Mouse (Mus musculus) left cerebral cortex, adult 6 months (tissue): ENCODE data around the gene Olfr1263. TPM values are rescaled to one million over a fixed set of nuclear protein-coding genes. Genes with fewer than 3 reads are reported as not detected.

Experiments used
- long read RNA-seq, 2 experiments: library from polyadenylated mRNA; unstranded; transcript quantifications; one replicate each; pipeline ENCODE4 v2.0.0; 2019 to 2020
- polyA plus RNA-seq: library from polyadenylated mRNA; unstranded; fragments of <200 nt; fragmentation: Nextera tagmentation; gene quantifications from 2 replicates; pipeline ENCODE4 v1.2.3, GENCODE M21; 2021

The Olfr1263 gene
- not detected in 2 replicates for polyA plus RNA-seq
- long read RNA-seq, experiment 1 = 0 reads
- long read RNA-seq, experiment 2 = 0 reads

DNA sequence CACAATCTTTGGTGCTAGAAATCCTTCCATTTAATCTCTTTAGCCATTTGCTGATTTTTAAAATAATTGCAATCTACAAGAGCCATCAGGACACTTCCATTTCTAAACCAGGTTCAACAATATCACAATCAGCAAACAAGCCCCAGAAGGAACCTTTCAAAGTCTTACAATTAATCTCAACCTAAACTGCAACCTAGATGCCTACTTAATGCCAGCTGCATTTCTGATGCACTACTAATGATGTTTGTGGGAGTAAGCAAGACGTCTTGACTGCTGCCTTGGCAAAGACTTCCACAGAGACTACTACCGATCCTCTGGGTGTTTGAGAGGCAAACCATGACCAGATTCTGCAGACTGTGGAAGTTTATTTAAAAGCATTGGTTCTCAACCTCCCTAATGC is at the start of gene Olfr1263:
Olfr1263 (plus strand) TSS at position 301 of the 400 bp plus-strand sequence.

DNA sequence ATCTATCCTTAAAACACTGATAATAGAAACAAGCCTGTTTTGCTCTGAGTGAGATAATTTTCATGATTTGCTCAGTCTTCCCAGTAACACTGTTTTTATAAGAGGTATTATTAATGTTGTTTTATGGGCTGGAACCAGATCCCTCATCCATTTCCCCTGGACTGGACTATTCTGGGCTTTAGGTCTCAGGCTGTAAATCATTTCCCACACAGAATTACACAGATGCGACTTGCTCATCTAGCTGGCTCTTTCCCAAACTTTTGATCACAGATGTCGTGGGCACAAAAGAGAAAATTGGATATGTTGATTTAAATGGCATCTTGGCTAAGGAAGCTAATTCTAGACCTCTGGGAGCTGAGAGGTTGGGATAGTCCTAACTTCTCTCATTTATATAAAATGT is 37.7 kb upstream of the Olfr1263 start, which contains the start of gene Olfr1260:
Olfr1260 (plus strand) TSS at position 157 of the 400 bp plus-strand sequence.

DNA sequence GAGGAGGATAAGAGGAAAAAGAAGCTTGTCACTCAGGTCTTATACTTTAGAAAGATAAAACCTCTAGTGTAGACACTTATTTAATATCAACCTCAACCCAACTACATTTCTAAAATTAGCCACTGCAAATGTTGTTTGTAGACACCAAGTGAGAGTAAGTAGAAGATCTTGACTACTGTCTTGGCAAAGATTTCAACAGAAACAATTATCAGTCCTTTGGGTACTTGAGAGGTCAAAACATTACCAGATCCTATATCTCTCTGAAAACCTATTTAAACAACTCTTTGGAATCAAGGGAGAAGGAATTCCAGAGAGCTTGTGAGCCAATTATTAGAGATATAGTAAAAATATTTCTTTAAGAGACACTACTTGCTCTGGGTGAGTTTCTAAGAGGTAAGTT is 21.0 kb upstream of the Olfr1263 start, which contains the start of gene Olfr1261:
Olfr1261 (plus strand) TSS at position 301 of the 400 bp plus-strand sequence.

DNA sequence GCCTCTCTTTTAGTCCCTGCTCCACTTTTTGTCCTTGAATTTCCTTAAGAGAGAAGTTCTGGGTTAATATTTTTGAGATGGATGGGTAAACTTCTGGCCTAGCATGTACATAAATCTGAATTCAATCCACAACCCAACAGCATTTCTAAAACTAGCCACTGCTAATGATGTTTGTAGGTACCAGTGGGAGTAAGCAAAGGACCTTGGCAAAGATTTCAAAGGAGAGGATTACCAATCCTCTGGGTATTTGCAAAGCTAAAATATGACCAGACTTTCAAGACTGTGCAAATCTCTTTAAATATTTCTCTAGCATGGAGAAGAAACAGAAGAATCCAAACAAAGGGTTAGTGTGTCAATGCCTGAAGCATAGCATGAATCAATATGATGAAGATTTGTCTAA is 12.1 kb upstream of the Olfr1263 start, which contains the start of gene Olfr1262:
Olfr1262 (plus strand) TSS at position 301 of the 400 bp plus-strand sequence.

DNA sequence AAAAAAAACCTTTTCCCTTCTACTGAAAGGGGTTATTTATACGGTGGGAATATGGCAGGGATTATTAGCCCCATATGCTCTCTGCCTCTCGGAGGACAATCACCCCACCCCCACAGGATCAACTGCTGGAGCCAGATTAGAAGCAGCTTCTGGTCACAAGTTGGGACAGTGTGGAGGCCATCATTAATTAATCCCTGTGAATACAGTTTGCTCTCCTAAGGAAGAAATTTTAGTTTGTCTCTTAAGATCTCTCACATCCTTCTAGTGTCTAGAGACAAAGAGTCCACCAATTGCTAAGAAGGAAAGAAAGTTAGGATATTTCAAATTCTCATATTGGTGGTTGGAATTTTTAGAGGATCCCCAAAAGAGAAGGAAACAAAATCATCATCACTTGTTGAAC is 13.5 kb downstream of the Olfr1263 start, which contains the start of gene Olfr1264:
Olfr1264 (minus strand) TSS at position 101 of the 400 bp plus-strand sequence.

DNA sequence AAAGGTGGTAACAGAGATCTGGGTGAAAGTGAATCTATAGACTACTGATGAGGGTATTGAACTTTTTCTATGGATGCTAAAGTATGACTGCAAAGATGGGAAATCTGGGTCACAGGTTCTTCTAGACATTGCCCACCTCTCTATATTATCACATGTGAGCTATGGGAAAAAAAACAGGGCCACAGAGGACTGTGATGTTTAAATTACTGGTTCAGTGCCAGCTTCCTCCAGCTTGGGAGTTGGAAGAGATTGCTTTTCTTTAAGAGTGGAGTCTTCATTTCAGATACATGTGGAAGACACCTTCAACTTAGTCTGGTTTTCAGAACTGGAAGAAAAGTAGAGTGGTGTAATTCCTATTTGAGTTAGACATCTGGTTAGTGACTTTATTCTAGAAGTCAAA is 23.1 kb downstream of the Olfr1263 start, which contains the start of gene Olfr1265:
Olfr1265 (plus strand) TSS at position 301 of the 400 bp plus-strand sequence.

DNA sequence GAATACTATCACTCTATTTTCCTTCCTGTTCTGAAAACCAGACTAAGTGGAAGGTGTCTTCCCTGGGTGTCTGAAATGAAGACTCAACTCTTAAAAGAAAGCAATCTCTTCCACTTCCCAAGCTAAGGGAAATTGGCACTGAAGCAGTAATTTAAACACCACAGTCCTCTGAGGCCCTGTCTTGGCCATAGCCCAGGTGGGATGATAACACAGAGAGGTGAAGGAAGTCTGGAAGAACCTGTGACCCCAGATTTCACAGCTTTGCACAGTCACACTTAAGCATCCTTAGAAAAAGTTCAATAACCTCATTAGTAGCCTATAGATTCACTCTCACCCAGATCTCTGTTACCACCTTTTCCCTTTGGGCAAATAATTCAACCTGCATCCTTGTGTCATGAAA is 51.6 kb downstream of the Olfr1263 start, which contains the start of gene Olfr140:
Olfr140 (minus strand) TSS at position 101 of the 400 bp plus-strand sequence.

Other genes with a start within 250 kb of the Olfr1263 start
- gene Olfr1254, start 218.5 kb upstream of the Olfr1263 start, polyA plus RNA-seq = not detected in 2 replicates
- not detected in 2 replicates for gene Olfr1255, start 200.1 kb upstream of the Olfr1263 start, polyA plus RNA-seq
- not detected in 2 replicates for gene Olfr1256, start 170.6 kb upstream of the Olfr1263 start, polyA plus RNA-seq
- gene Olfr48, start 163.9 kb upstream of the Olfr1263 start, polyA plus RNA-seq = not detected in 2 replicates
- not detected in 2 replicates for gene Olfr1257, start 133.7 kb upstream of the Olfr1263 start, polyA plus RNA-seq
- gene Olfr1258, start 84.8 kb upstream of the Olfr1263 start, polyA plus RNA-seq = 0.01 TPM in 1 of 2 replicates, not detected in the other
- gene Olfr1259, start 63.5 kb upstream of the Olfr1263 start, polyA plus RNA-seq = not detected in 2 replicates
- not detected in 2 replicates for gene Olfr1260, start 37.8 kb upstream of the Olfr1263 start, polyA plus RNA-seq
- not detected in 2 replicates for gene Olfr1261, start 20.9 kb upstream of the Olfr1263 start, polyA plus RNA-seq
- not detected in 2 replicates for gene Olfr1262, start 12.0 kb upstream of the Olfr1263 start, polyA plus RNA-seq
- gene Olfr1264, start 13.4 kb downstream of the Olfr1263 start, polyA plus RNA-seq = not detected in 2 replicates
- not detected in 2 replicates for gene Olfr1265, start 23.2 kb downstream of the Olfr1263 start, polyA plus RNA-seq
- not detected in 2 replicates for gene Olfr140, start 51.5 kb downstream of the Olfr1263 start, polyA plus RNA-seq
- not detected in 2 replicates for gene Olfr1269, start 109.3 kb downstream of the Olfr1263 start, polyA plus RNA-seq
- gene Olfr32, start 130.2 kb downstream of the Olfr1263 start, polyA plus RNA-seq = not detected in 2 replicates
- gene Olfr1270, start 141.0 kb downstream of the Olfr1263 start, polyA plus RNA-seq = not detected in 2 replicates
- not detected in 2 replicates for gene Olfr1506, start 212.4 kb downstream of the Olfr1263 start, polyA plus RNA-seq
- gene Olfr142, start 245.5 kb downstream of the Olfr1263 start, polyA plus RNA-seq = not detected in 2 replicates